ENCODE assay signal across 10 mouse cellular contexts in genomic region chr16:55893410-55894107, GRCm38 (mm10). TPM values are rescaled to one million over a fixed set of nuclear protein-coding genes. Genes with fewer than 3 reads are reported as not detected.
DNase-seq lines count a peak whose midpoint lies in the region; ATAC-seq and TF ChIP-seq lines count a peak whose summit lies in the region.
"Had no signal": no experiment of that assay in that cellular context is flagged by ENCODE, and none has a peak within 500 bp of the region (broad histone marks: within the 10 kb centered on the region; RNA-seq: fewer than 3 reads in every experiment).

No protein-coding gene starts in this region.

- peaks cover 29% of the 10 kb centered on the region for H3K79me2 ChIP-seq in CH12.LX (replicated peaks; ENCODE audit: control insufficient read depth, extremely low read depth, insufficient read depth, poor library complexity, severe bottlenecking)

- TF ChIP-seq RAD21 in CH12.LX (IDR thresholded peaks at IDR 0.05; ENCODE audit: low read depth, low read length), result no peak

- no peak for TF ChIP-seq EP300 in CH12.LX (IDR thresholded peaks at IDR 0.05; ENCODE audit: low read length)
- TF ChIP-seq EP300 in liver, embryonic 14.5 days (IDR thresholded peaks at IDR 0.05; ENCODE audit: low read depth), result no peak

- ATAC-seq in forebrain, postnatal 0 days, result no peak
- no peak for ATAC-seq in liver, embryonic 14.5 days (ENCODE audit: insufficient read depth)
- no peak for ATAC-seq in granulocyte monocyte progenitor cell, adult 5-6 weeks (replicated peaks; ENCODE audit: poor library complexity, severe bottlenecking)

- peak overlapping the region; percentile 86 for H3K9ac ChIP-seq in CH12.LX (ENCODE audit: insufficient read depth, low read depth)
- no peak overlapping the region for H3K9ac ChIP-seq in forebrain, postnatal 0 days
- H3K9ac ChIP-seq in liver, embryonic 14.5 days (replicated peaks), result peak overlapping the region; percentile 43

- H3K27ac ChIP-seq in CH12.LX (ENCODE audit: insufficient read depth, low read depth), result peak overlapping the region; percentile 74
- H3K27ac ChIP-seq in forebrain, postnatal 0 days (ENCODE audit: low read depth, low read length), result no peak overlapping the region
- H3K27ac ChIP-seq in liver, embryonic 14.5 days, result no peak overlapping the region

- peak overlapping the region; percentile 73 to 93 (median 76) for H3K4me3 ChIP-seq in CH12.LX (replicated peaks in 1 of 3; ENCODE audit: low read depth in 2 of 3, low read length in 2 of 3, poor library complexity in 1 of 3)
- no peak overlapping the region for H3K4me3 ChIP-seq in forebrain, postnatal 0 days (ENCODE audit: low read depth, low read length)
- peak overlapping the region; percentile 17 to 85; a peak in 2 of 4 replicates for H3K4me3 ChIP-seq in liver, embryonic 14.5 days (ENCODE audit: insufficient read depth in 1 of 2, low read depth in 2 of 2, low read length in 2 of 2)

- peak overlapping the region; percentile 83 for H3K4me2 ChIP-seq in CH12.LX (ENCODE audit: insufficient read depth, low read depth, poor library complexity, severe bottlenecking)
- peak overlapping the region; percentile 68; the same call in 1 of the 2 replicates for H3K4me2 ChIP-seq in forebrain, postnatal 0 days (ENCODE audit: low read depth)
- peak overlapping the region; percentile 78 for H3K4me2 ChIP-seq in liver, embryonic 14.5 days (ENCODE audit: low read depth)

- WGBS in forebrain, postnatal 0 days, result 90% methylated on average over 8 of the region's 8 CpGs
- 16% methylated on average over 8 of the region's 8 CpGs for WGBS in liver, embryonic 14.5 days (ENCODE audit: insufficient replicate concordance)

- DNase-seq in kidney, adult 11 months, result peak; percentile 27
- DNase-seq in kidney, adult 18-20 months, result no peak
- DNase-seq in CH12.LX (ENCODE audit: extremely low read depth), result no peak
- DNase-seq in forebrain, postnatal 0 days, result no peak
- DNase-seq in liver, embryonic 14.5 days (ENCODE audit: low read depth in 3 of 3, low spot score in 3 of 3), result no peak
- DNase-seq in retina, embryonic 14.5 days (ENCODE audit: low spot score), result no peak
- no peak for DNase-seq in spleen, postnatal 10 days (ENCODE audit: low spot score in 2 of 2)
- DNase-seq: adrenal gland, postnatal 10 days; gastrocnemius, postnatal 10 days had no signal

- peaks cover 18 to 54% of the 10 kb centered on the region in 2 experiments for H3K4me1 ChIP-seq in CH12.LX (ENCODE audit: control insufficient read depth in 1 of 2, insufficient read depth in 2 of 2)
- H3K4me1 ChIP-seq in forebrain, postnatal 0 days (ENCODE audit: insufficient read depth), result peaks cover 15% of the 10 kb centered on the region
- peaks cover 27 to 36% of the 10 kb centered on the region in 2 experiments for H3K4me1 ChIP-seq in liver, embryonic 14.5 days (replicated peaks; ENCODE audit: control insufficient read depth in 2 of 2, insufficient read depth in 2 of 2, low read length in 1 of 2)

- dilution Hi-C loops in CH12.LX (cut with MboI; ENCODE audit: extremely low pct_ligation_motif_present, extremely low pct_unique_long_range_greater_than_20kb, low sequenced_read_pairs), result no loop called here

- H3K27me3 ChIP-seq in CH12.LX (replicated peaks), result no peaks in the 10 kb centered on the region
- H3K27me3 ChIP-seq in forebrain, postnatal 0 days (ENCODE audit: insufficient read depth, low read length), result no peaks in the 10 kb centered on the region
- H3K27me3 ChIP-seq in liver, embryonic 14.5 days (ENCODE audit: control insufficient read depth, insufficient read depth, low read length), result no peaks in the 10 kb centered on the region

- H3K36me3 ChIP-seq in CH12.LX (replicated peaks in 1 of 2; ENCODE audit: control insufficient read depth in 1 of 2, insufficient read depth in 1 of 2, low read length in 1 of 2), result peaks cover 8 to 22% of the 10 kb centered on the region in 2 experiments
- H3K36me3 ChIP-seq in forebrain, postnatal 0 days (ENCODE audit: insufficient read depth), result 0 out of 2 replicates have a peak, but pooled peaks cover 4% of the 10 kb centered on the region
- H3K36me3 ChIP-seq in liver, embryonic 14.5 days (replicated peaks; ENCODE audit: control insufficient read depth, insufficient read depth, low read depth), result no peaks in the 10 kb centered on the region

- no peak for TF ChIP-seq POLR2A in CH12.LX (IDR thresholded peaks at IDR 0.05; ENCODE audit: low read depth, low read length)

- H3K9me3 ChIP-seq in CH12.LX (replicated peaks; ENCODE audit: low read length), result no peaks in the 10 kb centered on the region
- H3K9me3 ChIP-seq in forebrain, postnatal 0 days (ENCODE audit: low read length), result no peaks in the 10 kb centered on the region
- H3K9me3 ChIP-seq in liver, embryonic 14.5 days (ENCODE audit: control insufficient read depth, low read length), result no peaks in the 10 kb centered on the region

- TF ChIP-seq CTCF in CH12.LX (conservative IDR thresholded peaks at IDR 0.05 in 1 of 2, IDR thresholded peaks at IDR 0.05 in 1 of 2; ENCODE audit: low read depth in 2 of 2, low read length in 2 of 2), result no peak
- TF ChIP-seq CTCF in forebrain, postnatal 0 days (IDR thresholded peaks at IDR 0.05; ENCODE audit: low read depth), result no peak
- no peak for TF ChIP-seq CTCF in liver, embryonic 14.5 days (IDR thresholded peaks at IDR 0.05; ENCODE audit: low read depth)

- in situ Hi-C loops in CH12.LX (cut with MboI; ENCODE audit: low pct_ligation_motif_present, low pct_unique_long_range_greater_than_20kb, low sequenced_read_pairs), result loop anchor here (5.0 kb wide), 1 partner anchor 174 kb away; no protein-coding TSS in a partner anchor

TF ChIP-seq in CH12.LX, 34 proteins besides CTCF, POLR2A, EP300 and RAD21:
- peak; percentile 35; the same call in 1 of the 2 replicates for TF ChIP-seq MAFK (IDR thresholded peaks at IDR 0.05; ENCODE audit: insufficient replicate concordance, low read length)
- no peak for TF ChIP-seq MYC (IDR thresholded peaks at IDR 0.05; ENCODE audit: low read depth, low read length)
- no peak for TF ChIP-seq SMC3 (IDR thresholded peaks at IDR 0.05; ENCODE audit: low read depth, low read length)
- TF ChIP-seq NELFE (IDR thresholded peaks at IDR 0.05; ENCODE audit: low read depth, low read length), result no peak
- TF ChIP-seq SIN3A (IDR thresholded peaks at IDR 0.05; ENCODE audit: low read length), result peak; percentile 11; the same call in 1 of the 2 replicates

RNA-seq across cellular contexts. Expression of gene Nxpe3, which starts 1.5 kb away (rescaled TPM):
- total RNA-seq in CH12.LX (2012; rRNA removed) (10.2 and 12.3 TPM in 2 replicates), CH12.LX (2014; rRNA removed) (4.6 and 5.4 TPM in 2 replicates)
- polyA plus RNA-seq in CH12.LX (2012; ENCODE audit: insufficient read length, low read depth), result 9.9 and 10.6 TPM in 2 replicates
- total RNA-seq in forebrain, postnatal 0 days (2014; rRNA removed), result 1.8 and 2.2 TPM in 2 replicates
- 0.50 and 1.2 TPM in 2 replicates for polyA plus RNA-seq in forebrain, postnatal 0 days (2015; fragmentation: Nextera tagmentation; extraction: Ambion mirVana)
- polyA plus RNA-seq in liver, embryonic 14.5 days (2012; rRNA removed), result 0.62 and 0.83 TPM in 2 replicates
- 0.33 and 0.45 TPM in 2 replicates for polyA plus RNA-seq in liver, embryonic 14.5 days (2014; fragmentation: Nextera tagmentation; extraction: Ambion mirVana)
- total RNA-seq in granulocyte monocyte progenitor cell, adult 5-6 weeks (2014; fragmentation: Nextera tagmentation), result 4.9 and 7.3 TPM in 2 replicates
- 4.2 and 6.1 TPM in 2 replicates for total RNA-seq in granulocyte monocyte progenitor cell, adult 5-6 weeks (2017)

RNA-seq across cellular contexts. Expression of gene Cep97, which starts 41.1 kb away (rescaled TPM):
- total RNA-seq in CH12.LX (2012; rRNA removed) (24.9 and 26.9 TPM in 2 replicates), CH12.LX (2014; rRNA removed) (27.5 and 28.2 TPM in 2 replicates)
- 16.9 and 19.2 TPM in 2 replicates for polyA plus RNA-seq in CH12.LX (2012; ENCODE audit: insufficient read length, low read depth)
- total RNA-seq in forebrain, postnatal 0 days (2014; rRNA removed), result 9.4 and 10.0 TPM in 2 replicates
- 6.5 and 7.3 TPM in 2 replicates for polyA plus RNA-seq in forebrain, postnatal 0 days (2015; fragmentation: Nextera tagmentation; extraction: Ambion mirVana)
- 1.5 and 2.0 TPM in 2 replicates for polyA plus RNA-seq in liver, embryonic 14.5 days (2012; rRNA removed)
- polyA plus RNA-seq in liver, embryonic 14.5 days (2014; fragmentation: Nextera tagmentation; extraction: Ambion mirVana), result 3.9 and 5.4 TPM in 2 replicates
- total RNA-seq in granulocyte monocyte progenitor cell, adult 5-6 weeks (2014; fragmentation: Nextera tagmentation), result 15.2 and 16.5 TPM in 2 replicates
- total RNA-seq in granulocyte monocyte progenitor cell, adult 5-6 weeks (2017), result 17.0 and 25.5 TPM in 2 replicates

RNA-seq across cellular contexts. Expression of gene Nfkbiz, which starts 54.9 kb away (rescaled TPM):
- 13.9 and 17.1 TPM in 2 replicates for total RNA-seq in CH12.LX (2012; rRNA removed)
- total RNA-seq in CH12.LX (2014; rRNA removed), result 19.7 and 23.7 TPM in 2 replicates
- polyA plus RNA-seq in CH12.LX (2012; ENCODE audit: insufficient read length, low read depth), result 11.4 and 13.7 TPM in 2 replicates
- total RNA-seq in forebrain, postnatal 0 days (2014; rRNA removed), result 1.9 and 2.4 TPM in 2 replicates
- polyA plus RNA-seq in forebrain, postnatal 0 days (2015; fragmentation: Nextera tagmentation; extraction: Ambion mirVana), result 1.1 and 1.5 TPM in 2 replicates
- 2.1 and 2.4 TPM in 2 replicates for polyA plus RNA-seq in liver, embryonic 14.5 days (2012; rRNA removed)
- polyA plus RNA-seq in liver, embryonic 14.5 days (2014; fragmentation: Nextera tagmentation; extraction: Ambion mirVana), result 1.7 and 1.9 TPM in 2 replicates
- total RNA-seq in granulocyte monocyte progenitor cell, adult 5-6 weeks (2014; fragmentation: Nextera tagmentation), result 3.4 and 5.0 TPM in 2 replicates
- 16.2 and 16.4 TPM in 2 replicates for total RNA-seq in granulocyte monocyte progenitor cell, adult 5-6 weeks (2017)
